Mouse (Mus musculus): ENCODE results near the gene Inpp5a. TPM values are rescaled to one million over a fixed set of nuclear protein-coding genes. Genes with fewer than 3 reads are reported as not detected.

The Inpp5a gene
- polyA plus RNA-seq, 1 experiment, result 41.4 TPM

DNA sequence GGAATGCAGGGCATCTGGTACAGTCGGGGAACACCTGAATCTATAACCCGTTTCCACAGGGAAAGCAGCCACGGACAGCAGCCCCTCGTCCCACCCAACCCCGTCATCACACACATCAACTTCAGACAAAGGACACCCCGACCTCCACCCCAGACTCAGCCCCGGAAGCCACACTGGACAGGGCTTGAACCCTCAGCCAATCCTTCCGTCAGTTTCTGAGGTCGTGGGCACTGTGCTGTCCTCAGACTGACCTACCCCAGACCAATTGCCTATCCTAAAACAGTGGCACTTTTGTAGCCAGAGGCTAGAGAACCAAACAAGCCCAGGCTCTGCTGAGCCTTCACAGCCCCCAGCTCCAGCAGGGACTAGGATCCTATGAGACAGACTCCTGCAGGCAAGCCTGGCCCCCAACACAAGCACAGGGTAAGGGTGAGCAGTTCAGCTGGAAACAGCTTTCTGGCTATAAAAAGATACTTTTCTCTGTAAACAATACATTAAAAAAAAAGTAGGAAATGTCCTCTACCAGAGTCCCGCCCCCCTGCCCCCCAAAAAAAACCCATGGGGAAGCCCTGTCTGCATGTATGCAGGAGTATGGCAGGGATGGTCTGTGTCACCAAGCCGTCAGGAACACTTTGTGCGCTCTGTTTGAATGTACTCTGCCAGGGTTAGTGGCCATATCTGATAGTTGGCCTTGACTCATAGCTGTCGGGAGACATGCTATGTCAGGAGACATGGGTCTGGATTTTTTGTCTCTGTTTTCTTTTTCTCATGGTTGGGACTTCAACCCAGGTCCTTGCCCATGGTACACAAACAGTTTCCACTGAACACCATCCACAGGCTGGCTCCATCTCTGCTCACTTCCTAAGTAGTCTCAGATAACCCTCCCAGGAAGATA is 23.7 kb upstream of the Inpp5a start:
- no peak overlapping the region for H3K4me3 ChIP-seq (ENCODE audit: control insufficient read depth, low read depth, low read length)
- TF ChIP-seq CTCF (IDR thresholded peaks at IDR 0.05; ENCODE audit: control insufficient read depth, insufficient read depth, insufficient replicate concordance, low read depth, low read length) (no peak), POLR2A (IDR thresholded peaks at IDR 0.05; ENCODE audit: control insufficient read depth, low read depth, low read length) (no peak)
- H3K27ac ChIP-seq (ENCODE audit: control insufficient read depth, insufficient read depth, low read depth, low read length), result peak overlapping the region; percentile 26; the same call in 1 of the 2 replicates
- H3K4me1 ChIP-seq (ENCODE audit: control insufficient read depth, insufficient read depth, low read length), result peaks cover 26% of the 10 kb centered on the region
- no peaks in the 10 kb centered on the region for H3K36me3 ChIP-seq (ENCODE audit: control insufficient read depth, insufficient read depth, low read length)
- no peaks in the 10 kb centered on the region for H3K27me3 ChIP-seq (ENCODE audit: control insufficient read depth, insufficient read depth, low read length)

DNA sequence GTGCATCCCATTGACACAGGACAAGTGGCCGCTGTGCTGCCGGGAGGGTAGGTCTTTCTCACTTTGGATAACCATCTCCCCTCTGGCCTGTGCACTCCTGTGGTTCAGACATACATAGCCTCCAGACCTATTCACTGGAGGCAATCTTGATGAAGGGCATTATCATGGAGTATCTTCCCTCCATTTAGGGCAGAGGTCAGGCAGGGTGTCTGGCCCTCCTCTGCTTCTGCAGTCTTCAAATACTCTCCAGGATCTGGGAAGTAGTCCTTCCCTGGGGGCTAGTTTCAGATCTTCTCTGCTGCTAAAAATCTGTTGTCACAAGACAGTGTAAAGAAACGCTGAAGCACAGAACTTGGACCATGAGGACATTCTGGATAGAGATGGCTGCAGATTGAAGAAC is 22.8 kb upstream of the Inpp5a start:
- Histone ChIP-seq H3K27me3 (ENCODE audit: control insufficient read depth, insufficient read depth, low read length) (no peaks in the 10 kb centered on the region), H3K27ac (ENCODE audit: control insufficient read depth, insufficient read depth, low read depth, low read length) (no peak overlapping the region), H3K4me1 (ENCODE audit: control insufficient read depth, insufficient read depth, low read length) (peaks cover 26% of the 10 kb centered on the region)

DNA sequence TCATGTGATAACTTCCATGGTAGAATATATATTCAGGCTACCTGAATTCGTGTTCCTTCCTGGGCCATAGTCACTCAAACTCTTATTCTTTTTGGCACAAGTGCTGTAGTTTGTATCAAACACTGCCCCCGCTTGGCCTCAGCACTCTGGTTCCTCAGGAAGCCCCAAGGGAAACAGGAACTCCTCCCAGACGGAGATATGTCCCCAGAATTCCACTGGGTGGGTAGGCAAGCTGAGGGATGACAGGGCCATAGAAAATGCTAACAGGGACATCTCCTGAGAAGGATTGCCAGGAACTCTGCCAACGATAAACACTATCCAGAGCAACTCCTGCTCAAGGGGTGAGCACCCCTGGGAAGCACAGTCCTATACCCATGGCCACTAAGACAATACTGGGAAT is 22.4 kb upstream of the Inpp5a start:
- Histone ChIP-seq H3K4me1 (ENCODE audit: control insufficient read depth, insufficient read depth, low read length) (peaks cover 26% of the 10 kb centered on the region), H3K36me3 (ENCODE audit: control insufficient read depth, insufficient read depth, low read length) (no peaks in the 10 kb centered on the region), H3K27ac (ENCODE audit: control insufficient read depth, insufficient read depth, low read depth, low read length) (no peak overlapping the region), H3K27me3 (ENCODE audit: control insufficient read depth, insufficient read depth, low read length) (no peaks in the 10 kb centered on the region), H3K4me3 (ENCODE audit: control insufficient read depth, low read depth, low read length) (no peak overlapping the region)
- TF ChIP-seq CTCF (IDR thresholded peaks at IDR 0.05; ENCODE audit: control insufficient read depth, insufficient read depth, insufficient replicate concordance, low read depth, low read length) (no peak), POLR2A (IDR thresholded peaks at IDR 0.05; ENCODE audit: control insufficient read depth, low read depth, low read length) (no peak)

More for the DNA sequence above, 22.8 kb upstream of the Inpp5a start:
- Histone ChIP-seq H3K36me3 (ENCODE audit: control insufficient read depth, insufficient read depth, low read length) (no peaks in the 10 kb centered on the region), H3K4me3 (ENCODE audit: control insufficient read depth, low read depth, low read length) (no peak overlapping the region)
- TF ChIP-seq POLR2A (IDR thresholded peaks at IDR 0.05; ENCODE audit: control insufficient read depth, low read depth, low read length), result no peak
- no peak for TF ChIP-seq CTCF (IDR thresholded peaks at IDR 0.05; ENCODE audit: control insufficient read depth, insufficient read depth, insufficient replicate concordance, low read depth, low read length)

DNA sequence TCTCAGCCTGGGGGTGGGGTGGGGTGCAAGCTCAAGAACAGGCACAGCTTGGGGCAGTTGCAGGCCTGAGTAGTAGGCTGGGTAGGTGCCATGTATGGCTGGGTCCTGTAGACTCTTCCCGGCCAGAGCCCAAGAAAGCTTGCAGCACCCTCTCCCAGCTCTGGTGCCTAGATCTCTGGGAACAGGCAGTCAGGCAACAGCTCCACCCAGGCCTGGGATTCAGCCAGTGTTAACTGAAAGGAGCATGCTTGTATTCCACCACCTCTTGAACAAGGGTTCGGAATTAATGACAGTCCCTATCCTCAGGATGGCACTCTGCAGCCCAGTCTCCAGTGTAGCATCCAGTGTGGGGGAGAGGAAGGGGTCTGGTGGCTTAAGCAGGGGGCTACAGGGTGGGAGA is 20.7 kb upstream of the Inpp5a start:
- no peak for TF ChIP-seq CTCF (IDR thresholded peaks at IDR 0.05; ENCODE audit: control insufficient read depth, insufficient read depth, insufficient replicate concordance, low read depth, low read length)
- TF ChIP-seq POLR2A (IDR thresholded peaks at IDR 0.05; ENCODE audit: control insufficient read depth, low read depth, low read length), result no peak
- Histone ChIP-seq H3K4me1 (ENCODE audit: control insufficient read depth, insufficient read depth, low read length) (peaks cover 25% of the 10 kb centered on the region), H3K4me3 (ENCODE audit: control insufficient read depth, low read depth, low read length) (no peak overlapping the region), H3K27ac (ENCODE audit: control insufficient read depth, insufficient read depth, low read depth, low read length) (no peak overlapping the region), H3K36me3 (ENCODE audit: control insufficient read depth, insufficient read depth, low read length) (no peaks in the 10 kb centered on the region), H3K27me3 (ENCODE audit: control insufficient read depth, insufficient read depth, low read length) (no peaks in the 10 kb centered on the region)

DNA sequence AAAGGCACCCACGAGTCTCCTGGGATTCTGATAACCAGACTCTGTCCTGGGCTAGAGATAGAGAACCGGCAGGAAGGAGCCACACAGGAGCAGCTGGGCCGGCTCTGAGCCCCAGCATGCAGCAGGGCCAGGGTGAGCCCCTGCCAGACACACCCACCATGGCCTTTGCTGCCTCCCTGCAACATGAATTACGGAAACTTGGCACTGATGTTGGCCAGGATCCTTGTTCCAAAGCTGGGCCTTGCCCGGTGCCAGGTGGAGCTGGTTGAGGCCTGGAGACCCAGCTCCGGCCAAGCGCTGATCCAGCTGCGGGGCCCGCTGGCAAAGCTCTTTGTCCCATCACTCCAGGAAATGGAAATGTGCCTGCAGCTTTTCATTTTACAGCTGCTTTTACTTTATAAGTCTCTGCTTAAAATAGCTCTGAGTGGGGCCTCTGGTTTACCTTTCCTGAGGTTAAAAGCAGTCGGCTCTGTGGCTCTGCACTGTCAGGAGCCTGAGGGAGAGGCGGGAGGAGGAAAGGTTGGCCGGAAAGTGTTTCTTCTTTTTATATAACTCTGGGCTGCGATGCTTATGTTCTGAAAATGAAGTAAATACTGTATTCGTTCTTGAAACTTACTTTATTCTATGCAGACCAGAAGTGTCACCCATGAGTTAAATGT is 20.1 kb upstream of the Inpp5a start:
- no peak overlapping the region for H3K4me3 ChIP-seq (ENCODE audit: control insufficient read depth, low read depth, low read length)
- H3K36me3 ChIP-seq (ENCODE audit: control insufficient read depth, insufficient read depth, low read length), result no peaks in the 10 kb centered on the region
- H3K27me3 ChIP-seq (ENCODE audit: control insufficient read depth, insufficient read depth, low read length), result no peaks in the 10 kb centered on the region
- TF ChIP-seq CTCF (IDR thresholded peaks at IDR 0.05; ENCODE audit: control insufficient read depth, insufficient read depth, insufficient replicate concordance, low read depth, low read length), result no peak
- no peak for TF ChIP-seq POLR2A (IDR thresholded peaks at IDR 0.05; ENCODE audit: control insufficient read depth, low read depth, low read length)
- H3K27ac ChIP-seq (ENCODE audit: control insufficient read depth, insufficient read depth, low read depth, low read length), result no peak overlapping the region
- H3K4me1 ChIP-seq (ENCODE audit: control insufficient read depth, insufficient read depth, low read length), result peaks cover 19% of the 10 kb centered on the region

DNA sequence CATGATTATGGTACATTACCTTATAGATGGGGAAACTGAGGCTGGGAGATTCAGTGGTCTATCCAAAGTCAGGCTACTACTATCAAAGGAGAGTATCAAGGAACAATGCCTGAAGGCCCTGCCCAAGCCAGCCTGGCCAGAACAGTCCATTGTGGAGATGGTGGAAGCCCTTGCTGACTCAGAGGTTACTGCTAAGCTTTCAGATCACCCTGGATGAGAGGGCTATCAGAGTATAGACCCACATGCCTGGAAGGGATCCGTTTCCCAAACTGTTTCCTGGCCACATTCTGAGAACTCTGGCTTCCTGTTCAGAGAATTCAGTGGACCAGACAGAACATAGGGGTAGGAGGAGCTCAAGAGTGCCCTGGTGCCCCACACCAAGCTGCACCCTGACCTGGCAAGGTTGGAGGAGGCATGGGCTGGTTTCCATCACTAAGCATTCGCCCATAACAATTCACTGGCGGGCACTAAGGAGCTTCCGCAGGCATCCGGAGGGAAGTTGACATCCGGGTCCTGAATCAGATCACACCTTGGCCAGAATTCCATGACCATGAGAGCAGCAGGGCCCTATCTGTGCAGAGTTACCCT is 19.3 kb upstream of the Inpp5a start:
- H3K27me3 ChIP-seq (ENCODE audit: control insufficient read depth, insufficient read depth, low read length), result no peaks in the 10 kb centered on the region
- peaks cover 13% of the 10 kb centered on the region for H3K4me1 ChIP-seq (ENCODE audit: control insufficient read depth, insufficient read depth, low read length)
- no peaks in the 10 kb centered on the region for H3K36me3 ChIP-seq (ENCODE audit: control insufficient read depth, insufficient read depth, low read length)
- H3K27ac ChIP-seq (ENCODE audit: control insufficient read depth, insufficient read depth, low read depth, low read length), result no peak overlapping the region
- H3K4me3 ChIP-seq (ENCODE audit: control insufficient read depth, low read depth, low read length), result no peak overlapping the region
- no peak for TF ChIP-seq CTCF (IDR thresholded peaks at IDR 0.05; ENCODE audit: control insufficient read depth, insufficient read depth, insufficient replicate concordance, low read depth, low read length)
- no peak for TF ChIP-seq POLR2A (IDR thresholded peaks at IDR 0.05; ENCODE audit: control insufficient read depth, low read depth, low read length)

DNA sequence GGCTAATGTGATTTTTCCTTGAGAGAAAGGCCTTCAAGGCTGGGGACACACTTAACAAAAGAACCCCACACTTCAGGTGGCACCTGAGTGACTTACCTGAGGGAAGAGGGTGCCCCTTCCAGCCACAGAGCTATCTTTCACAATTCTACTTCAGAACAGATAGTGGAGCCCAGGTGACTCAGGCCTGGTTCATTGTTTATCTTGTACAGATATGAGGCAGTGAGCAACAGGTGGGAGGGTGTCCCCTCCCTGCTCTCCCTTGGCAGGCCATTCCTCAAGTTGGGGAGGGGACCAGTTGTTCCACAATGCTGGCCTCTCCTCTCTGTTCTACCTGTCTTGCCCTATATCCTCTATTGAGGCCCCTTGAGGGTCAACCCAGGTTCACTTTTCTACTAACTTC is 17.5 kb upstream of the Inpp5a start:
- Histone ChIP-seq H3K36me3 (ENCODE audit: control insufficient read depth, insufficient read depth, low read length) (no peaks in the 10 kb centered on the region), H3K4me1 (ENCODE audit: control insufficient read depth, insufficient read depth, low read length) (peaks cover 7% of the 10 kb centered on the region), H3K27me3 (ENCODE audit: control insufficient read depth, insufficient read depth, low read length) (no peaks in the 10 kb centered on the region), H3K4me3 (ENCODE audit: control insufficient read depth, low read depth, low read length) (no peak overlapping the region), H3K27ac (ENCODE audit: control insufficient read depth, insufficient read depth, low read depth, low read length) (no peak overlapping the region)
- TF ChIP-seq CTCF (IDR thresholded peaks at IDR 0.05; ENCODE audit: control insufficient read depth, insufficient read depth, insufficient replicate concordance, low read depth, low read length) (no peak), POLR2A (IDR thresholded peaks at IDR 0.05; ENCODE audit: control insufficient read depth, low read depth, low read length) (no peak)
